Mouse (Mus musculus): ENCODE results near the gene Olfr1513. TPM values are rescaled to one million over a fixed set of nuclear protein-coding genes. Genes with fewer than 3 reads are reported as not detected.

The Olfr1513 gene
- total and polyA plus RNA-seq, 2 experiments: not detected

Other genes with a start within 250 kb of the Olfr1513 start
- 0.55 and 1.2 TPM in 2 replicates for gene Rpgrip1, start 245.7 kb downstream of the Olfr1513 start, total RNA-seq (2014; rRNA removed)
- gene Rpgrip1, start 245.7 kb downstream of the Olfr1513 start, polyA plus RNA-seq (2012; rRNA removed): 0.35 and 0.50 TPM in 2 replicates
- 13.6 and 16.0 TPM in 2 replicates for gene Supt16, start 159.0 kb downstream of the Olfr1513 start, total RNA-seq (2014; rRNA removed)
- 3.9 and 5.3 TPM in 2 replicates for gene Supt16, start 159.0 kb downstream of the Olfr1513 start, polyA plus RNA-seq (2012; rRNA removed)
- 20.4 and 22.7 TPM in 2 replicates for gene Chd8, start 98.6 kb downstream of the Olfr1513 start, total RNA-seq (2014; rRNA removed)
- gene Chd8, start 98.6 kb downstream of the Olfr1513 start, polyA plus RNA-seq (2012; rRNA removed): 9.6 and 13.7 TPM in 2 replicates
- 13.0 and 14.6 TPM in 2 replicates for gene Tox4, start 77.3 kb downstream of the Olfr1513 start, total RNA-seq (2014; rRNA removed)
- gene Tox4, start 77.3 kb downstream of the Olfr1513 start, polyA plus RNA-seq (2012; rRNA removed): 20.1 and 21.1 TPM in 2 replicates
- 1.3 and 1.7 TPM in 2 replicates for gene Rab2b, start 76.9 kb downstream of the Olfr1513 start, total RNA-seq (2014; rRNA removed)
- 1.7 and 2.3 TPM in 2 replicates for gene Rab2b, start 76.9 kb downstream of the Olfr1513 start, polyA plus RNA-seq (2012; rRNA removed)
- 11.4 and 12.7 TPM in 2 replicates for gene Mettl3, start 51.3 kb downstream of the Olfr1513 start, total RNA-seq (2014; rRNA removed)
- gene Mettl3, start 51.3 kb downstream of the Olfr1513 start, polyA plus RNA-seq (2012; rRNA removed): 7.2 and 8.6 TPM in 2 replicates
- gene Sall2, start 27.6 kb downstream of the Olfr1513 start, total RNA-seq (2014; rRNA removed): 0.74 and 0.94 TPM in 2 replicates
- gene Sall2, start 27.6 kb downstream of the Olfr1513 start, polyA plus RNA-seq (2012; rRNA removed): 0.80 and 1.4 TPM in 2 replicates
- gene Olfr1512, start 22.8 kb upstream of the Olfr1513 start, total RNA-seq (2014; rRNA removed): not detected in 2 replicates
- gene Olfr1512, start 22.8 kb upstream of the Olfr1513 start, polyA plus RNA-seq (2012; rRNA removed): not detected in 2 replicates
- gene Olfr1511, start 41.0 kb upstream of the Olfr1513 start, total RNA-seq (2014; rRNA removed): not detected in 2 replicates
- gene Olfr1511, start 41.0 kb upstream of the Olfr1513 start, polyA plus RNA-seq (2012; rRNA removed): not detected in 2 replicates
- not detected in 2 replicates for gene Olfr1510, start 58.0 kb upstream of the Olfr1513 start, total RNA-seq (2014; rRNA removed)
- not detected in 2 replicates for gene Olfr1510, start 58.0 kb upstream of the Olfr1513 start, polyA plus RNA-seq (2012; rRNA removed)
- gene Olfr1509, start 86.6 kb upstream of the Olfr1513 start, total RNA-seq (2014; rRNA removed): not detected in 2 replicates
- gene Olfr1509, start 86.6 kb upstream of the Olfr1513 start, polyA plus RNA-seq (2012; rRNA removed): not detected in 2 replicates
- gene Olfr1508, start 111.1 kb upstream of the Olfr1513 start, total RNA-seq (2014; rRNA removed): not detected in 2 replicates
- not detected in 2 replicates for gene Olfr1508, start 111.1 kb upstream of the Olfr1513 start, polyA plus RNA-seq (2012; rRNA removed)
- not detected in 2 replicates for gene Olfr1507, start 139.3 kb upstream of the Olfr1513 start, total RNA-seq (2014; rRNA removed)
- gene Olfr1507, start 139.3 kb upstream of the Olfr1513 start, polyA plus RNA-seq (2012; rRNA removed): not detected in 2 replicates

Measured in liver, adult 2 months (tissue).